Comparison of ENCODE assay signal across 25 mouse cellular contexts in genomic region chr17:87799212-87799947, GRCm38 (mm10). TPM values are rescaled to one million over a fixed set of nuclear protein-coding genes. Genes with fewer than 3 reads are reported as not detected.
DNase-seq lines count a peak whose midpoint lies in the region; ATAC-seq and TF ChIP-seq lines count a peak whose summit lies in the region.
"Had no signal": no experiment of that assay in that cellular context is flagged by ENCODE, and none has a peak within 500 bp of the region (broad histone marks: within the 10 kb centered on the region; RNA-seq: fewer than 3 reads in every experiment).

No protein-coding gene starts in this region.

- DNase-seq in forebrain, embryonic 11.5 days (ENCODE audit: low spot score) = peak; percentile 49
- no peak for DNase-seq in left cerebral cortex, adult 2 months (ENCODE audit: extremely low spot score in 1 of 2, low spot score in 2 of 2)
- DNase-seq in left cerebral cortex, postnatal 25 days (ENCODE audit: low spot score in 2 of 2) = no peak
- peak; percentile 46 for DNase-seq in cerebellum, adult 9-11 months
- DNase-seq in lung, postnatal 36 days = no peak
- DNase-seq in thymus, postnatal 0 days (ENCODE audit: low spot score) = no peak
- DNase-seq: adrenal gland, adult 8-10 months; gastrocnemius, adult 2 months; heart, postnatal 4 days; kidney, adult 2 months; layer of hippocampus, adult 9-11 months; liver; thymus, postnatal 25 days had no signal

- H3K4me3 ChIP-seq in forebrain, embryonic 11.5 days (ENCODE audit: low read depth, low read length) = no peak overlapping the region
- H3K4me3 ChIP-seq in forebrain, embryonic 12.5 days (replicated peaks) = no peak overlapping the region
- peak overlapping the region; percentile 75 for H3K4me3 ChIP-seq in left cerebral cortex, adult 2 months
- 0 out of 2 replicates have a peak overlapping the region, but pooled peaks have one; percentile 80 for H3K4me3 ChIP-seq in E14TG2a.4 (replicated peaks; ENCODE audit: low read length)

- no peaks in the 10 kb centered on the region for H3K36me3 ChIP-seq in forebrain, embryonic 11.5 days (ENCODE audit: control insufficient read depth, insufficient read depth, low read length)
- no peaks in the 10 kb centered on the region for H3K36me3 ChIP-seq in forebrain, embryonic 12.5 days (replicated peaks)
- no peaks in the 10 kb centered on the region for H3K36me3 ChIP-seq in E14TG2a.4 (ENCODE audit: insufficient read depth, low read length)
- H3K36me3 ChIP-seq: forebrain, embryonic 10.5 days; liver, embryonic 15.5 days; midbrain, embryonic 12.5 days had no signal

- intact Hi-C loops in left cerebral cortex, adult 2 months (cut with DNase I) = loop anchor here (5.0 kb wide), 2 partner anchors 78 to 127 kb away; partner anchors contain the start of gene Msh2
- intact Hi-C loops in left cerebral cortex, postnatal 25 days (cut with DNase I) = loop anchor here (5.0 to 10.0 kb wide), 4 partner anchors 78 to 475 kb away; partner anchors contain the start of gene Msh2

- H3K27ac ChIP-seq in forebrain, embryonic 11.5 days (ENCODE audit: low read depth, low read length) = no peak overlapping the region
- H3K27ac ChIP-seq in forebrain, embryonic 12.5 days = no peak overlapping the region
- H3K27ac ChIP-seq in left cerebral cortex, adult 2 months = no peak overlapping the region
- H3K27ac ChIP-seq: forebrain, embryonic 10.5 days; gastrocnemius, adult 2 months; kidney, postnatal 0 days; liver, embryonic 15.5 days; macrophage; midbrain, embryonic 12.5 days had no signal

- peaks cover 13% of the 10 kb centered on the region; the same call in 1 of the 2 replicates for H3K4me1 ChIP-seq in forebrain, embryonic 11.5 days (replicated peaks; ENCODE audit: control insufficient read depth, insufficient read depth, low read length)
- peaks cover 25% of the 10 kb centered on the region for H3K4me1 ChIP-seq in forebrain, embryonic 12.5 days
- peaks cover 20% of the 10 kb centered on the region for H3K4me1 ChIP-seq in E14TG2a.4 (replicated peaks; ENCODE audit: low read depth, low read length)

- 62% methylated on average over 13 of the region's 13 CpGs for WGBS in forebrain, embryonic 11.5 days
- 68% methylated on average over 13 of the region's 13 CpGs for WGBS in forebrain, embryonic 12.5 days

- peaks cover 52% of the 10 kb centered on the region for H3K27me3 ChIP-seq in forebrain, embryonic 11.5 days (ENCODE audit: control insufficient read depth, insufficient read depth, low read length)
- H3K27me3 ChIP-seq in forebrain, embryonic 12.5 days = peaks cover 68% of the 10 kb centered on the region
- peaks cover 65% of the 10 kb centered on the region for H3K27me3 ChIP-seq in E14TG2a.4 (ENCODE audit: insufficient read depth, low read length)

- no peak overlapping the region for H3K4me2 ChIP-seq in forebrain, embryonic 11.5 days (ENCODE audit: low read depth, low read length, severe bottlenecking)
- no peak overlapping the region for H3K4me2 ChIP-seq in forebrain, embryonic 12.5 days

- TF ChIP-seq CTCF in left cerebral cortex, adult 2 months (IDR thresholded peaks at IDR 0.05) = no peak
- TF ChIP-seq CTCF in E14TG2a.4 (conservative IDR thresholded peaks at IDR 0.05; ENCODE audit: low read length) = no peak

- no peak overlapping the region for H3K9ac ChIP-seq in forebrain, embryonic 11.5 days (ENCODE audit: low read length)
- H3K9ac ChIP-seq in forebrain, embryonic 12.5 days = no peak overlapping the region
- H3K9ac ChIP-seq: liver, embryonic 15.5 days; midbrain, embryonic 12.5 days had no signal

- no peak for ATAC-seq in forebrain, embryonic 11.5 days (replicated peaks; ENCODE audit: low FRiP score)
- no peak for ATAC-seq in forebrain, embryonic 12.5 days (ENCODE audit: low FRiP score)
- ATAC-seq: activated CD4-positive, CD25-positive, alpha-beta regulatory T cell, adult 4 months had no signal

- H3K9me3 ChIP-seq in forebrain, embryonic 11.5 days (ENCODE audit: control insufficient read depth, low read length) = no peaks in the 10 kb centered on the region
- no peaks in the 10 kb centered on the region for H3K9me3 ChIP-seq in forebrain, embryonic 12.5 days
- H3K9me3 ChIP-seq in E14TG2a.4 (ENCODE audit: low read length) = no peaks in the 10 kb centered on the region
- H3K9me3 ChIP-seq: forebrain, embryonic 10.5 days; liver, embryonic 15.5 days; midbrain, embryonic 12.5 days had no signal

RNA-seq across cellular contexts. Expression of gene Kcnk12, which starts 1.6 kb away (rescaled TPM):
- polyA plus RNA-seq in forebrain, embryonic 11.5 days (2014; fragmentation: Nextera tagmentation; extraction: Ambion mirVana) = 0.13 TPM in 1 of 2 replicates, not detected in the other
- 0.09 and 0.26 TPM in 2 replicates for polyA plus RNA-seq in forebrain, embryonic 12.5 days (2016; fragmentation: Nextera tagmentation; extraction: Ambion mirVana)
- 10 to 100 TPM; 31.2 to 32.9 TPM for total RNA-seq in left cerebral cortex, adult 2 months (2021)
- total RNA-seq in left cerebral cortex, postnatal 25 days (2021) = 10 to 100 TPM; 29.0 to 31.2 TPM
- 0.22 and 0.28 TPM in 2 replicates for polyA plus RNA-seq in thymus, postnatal 0 days (2015; fragmentation: Nextera tagmentation; extraction: Ambion mirVana)
- total RNA-seq: gastrocnemius, adult 2 months; gastrocnemius, postnatal 4 days; neutrophil, adult 5-6 weeks had no signal
- polyA plus RNA-seq: activated CD4-positive, CD25-positive, alpha-beta regulatory T cell, adult 4 months; heart, embryonic 16.5 days; kidney, adult 2 months; lung, embryonic 16.5 days; macrophage had no signal

Comparison
In these comparisons a context has a peak if more than half of its experiments do, and no peak if none do; other contexts are left out.
1. DNase-seq: peak in forebrain, embryonic 11.5 days (single experiment) and cerebellum, adult 9-11 months (single experiment); none in left cerebral cortex, adult 2 months (0 of 2), left cerebral cortex, postnatal 25 days (0 of 2), lung, postnatal 36 days (single experiment) and thymus, postnatal 0 days (single experiment).
2. H3K4me3 ChIP-seq: peak in left cerebral cortex, adult 2 months (single experiment) and E14TG2a.4 (single experiment); none in forebrain, embryonic 11.5 days (single experiment) and forebrain, embryonic 12.5 days (single experiment).